Mouse (Mus musculus): ENCODE measurements around the gene Bmp2k. TPM values are rescaled to one million over a fixed set of nuclear protein-coding genes. Genes with fewer than 3 reads are reported as not detected.

Bmp2k gene
- polyA plus RNA-seq, 1 experiment: 5.9 TPM

GRCm38 (mm10) chr5:97125459-97125970 is 128.0 kb downstream of the Bmp2k start:
- TF ChIP-seq MAX (IDR thresholded peaks at IDR 0.05): no peak
- TF ChIP-seq CEBPB (IDR thresholded peaks at IDR 0.05; ENCODE audit: low read depth): no peak
- no peak for TF ChIP-seq CTCF (IDR thresholded peaks at IDR 0.05; ENCODE audit: control insufficient read depth, insufficient read depth, insufficient read length)
- TF ChIP-seq FOSL1 (IDR thresholded peaks at IDR 0.05; ENCODE audit: insufficient read depth, low read length, poor library complexity, severe bottlenecking): no peak

DNA sequence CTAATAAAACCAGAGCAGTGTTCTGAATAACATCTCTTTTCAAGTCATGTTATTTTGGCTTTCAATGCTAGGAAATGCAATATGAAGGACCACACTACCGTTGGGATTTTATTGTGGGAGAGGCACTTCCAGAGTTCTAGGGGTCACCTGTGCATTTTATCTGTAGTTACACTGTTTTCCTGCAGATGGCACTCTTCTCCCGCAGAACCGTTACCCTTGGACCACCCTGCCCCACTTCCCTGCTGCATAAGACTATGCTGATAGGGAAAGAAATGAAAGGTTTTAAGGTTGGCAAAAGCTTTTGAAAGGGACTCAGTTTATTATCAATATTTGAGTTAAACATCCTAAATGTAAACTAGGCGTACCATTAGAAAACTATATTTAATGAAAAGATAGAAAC is 128.5 kb downstream of the Bmp2k start:
- TF ChIP-seq USF1 (IDR thresholded peaks at IDR 0.05; ENCODE audit: low read depth) (no peak), MAX (IDR thresholded peaks at IDR 0.05) (no peak), MYOG (IDR thresholded peaks at IDR 0.05; ENCODE audit: control insufficient read depth, extremely low read depth, insufficient read length) (no peak), CTCF (IDR thresholded peaks at IDR 0.05; ENCODE audit: control insufficient read depth, insufficient read depth, insufficient read length) (peak; percentile 42), FOSL1 (IDR thresholded peaks at IDR 0.05; ENCODE audit: insufficient read depth, low read length, poor library complexity, severe bottlenecking) (no peak), MYOD1 (IDR thresholded peaks at IDR 0.05; ENCODE audit: control insufficient read depth, insufficient read length, low read depth) (no peak), CEBPB (IDR thresholded peaks at IDR 0.05; ENCODE audit: low read depth) (no peak)
- H3ac ChIP-seq (ENCODE audit: control insufficient read depth, insufficient read length, low read depth): no peak overlapping the region
- no peak overlapping the region for H3K4me3 ChIP-seq (ENCODE audit: insufficient read depth, poor library complexity, severe bottlenecking)
- no peaks in the 10 kb centered on the region for H3K79me3 ChIP-seq (ENCODE audit: low read depth)
- H3K36me3 ChIP-seq (ENCODE audit: control insufficient read depth, insufficient read depth): no peaks in the 10 kb centered on the region
- H3K27me3 ChIP-seq (ENCODE audit: control insufficient read depth, insufficient read depth, insufficient read length): no peaks in the 10 kb centered on the region
- H3K79me2 ChIP-seq (ENCODE audit: control insufficient read depth, insufficient read depth): no peaks in the 10 kb centered on the region

More at GRCm38 (mm10) chr5:97125459-97125970, 128.0 kb downstream of the Bmp2k start:
- H3K4me3 ChIP-seq (ENCODE audit: insufficient read depth, poor library complexity, severe bottlenecking): no peak overlapping the region
- no peak overlapping the region for H3ac ChIP-seq (ENCODE audit: control insufficient read depth, insufficient read length, low read depth)
- H3K36me3 ChIP-seq (ENCODE audit: control insufficient read depth, insufficient read depth): no peaks in the 10 kb centered on the region
- no peaks in the 10 kb centered on the region for H3K79me2 ChIP-seq (ENCODE audit: control insufficient read depth, insufficient read depth)
- no peaks in the 10 kb centered on the region for H3K27me3 ChIP-seq (ENCODE audit: control insufficient read depth, insufficient read depth, insufficient read length)
- no peaks in the 10 kb centered on the region for H3K79me3 ChIP-seq (ENCODE audit: low read depth)

DNA sequence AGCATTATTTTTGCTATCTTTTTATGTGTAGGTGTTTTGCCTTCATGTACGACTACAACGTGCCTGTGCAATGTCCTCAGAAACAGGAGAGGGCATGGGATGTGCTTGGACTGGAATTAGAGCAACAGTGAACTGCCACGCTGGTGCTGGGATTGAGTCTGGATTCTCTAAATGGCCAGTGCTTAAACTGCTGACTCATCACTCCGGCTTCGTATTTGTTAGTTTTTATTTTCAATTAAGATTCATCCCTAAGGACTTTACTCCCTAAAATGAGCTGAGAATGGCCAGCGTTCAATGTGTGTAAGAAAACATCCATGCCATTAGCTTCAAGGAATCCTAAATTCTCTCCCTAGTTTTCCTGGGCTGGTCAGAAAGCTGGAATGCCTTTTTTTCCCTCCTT is 129.8 kb downstream of the Bmp2k start:
- no peaks in the 10 kb centered on the region for H3K27me3 ChIP-seq (ENCODE audit: control insufficient read depth, insufficient read depth, insufficient read length)
- no peaks in the 10 kb centered on the region for H3K36me3 ChIP-seq (ENCODE audit: control insufficient read depth, insufficient read depth)
- H3K4me3 ChIP-seq (ENCODE audit: insufficient read depth, poor library complexity, severe bottlenecking): no peak overlapping the region
- no peak overlapping the region for H3ac ChIP-seq (ENCODE audit: control insufficient read depth, insufficient read length, low read depth)
- H3K79me2 ChIP-seq (ENCODE audit: control insufficient read depth, insufficient read depth): no peaks in the 10 kb centered on the region
- H3K79me3 ChIP-seq (ENCODE audit: low read depth): no peaks in the 10 kb centered on the region
- TF ChIP-seq CTCF (IDR thresholded peaks at IDR 0.05; ENCODE audit: control insufficient read depth, insufficient read depth, insufficient read length): no peak
- TF ChIP-seq USF1 (IDR thresholded peaks at IDR 0.05; ENCODE audit: low read depth): no peak
- TF ChIP-seq MYOD1 (IDR thresholded peaks at IDR 0.05; ENCODE audit: control insufficient read depth, insufficient read length, low read depth): no peak
- no peak for TF ChIP-seq MAX (IDR thresholded peaks at IDR 0.05)
- no peak for TF ChIP-seq FOSL1 (IDR thresholded peaks at IDR 0.05; ENCODE audit: insufficient read depth, low read length, poor library complexity, severe bottlenecking)
- no peak for TF ChIP-seq CEBPB (IDR thresholded peaks at IDR 0.05; ENCODE audit: low read depth)
- TF ChIP-seq MYOG (IDR thresholded peaks at IDR 0.05; ENCODE audit: control insufficient read depth, extremely low read depth, insufficient read length): no peak

- no peaks in the 10 kb centered on the region for H3K79me3 ChIP-seq (ENCODE audit: low read depth)
- no peaks in the 10 kb centered on the region for H3K36me3 ChIP-seq (ENCODE audit: control insufficient read depth, insufficient read depth)
- H3K4me3 ChIP-seq (ENCODE audit: insufficient read depth, poor library complexity, severe bottlenecking): no peak overlapping the region
- H3K79me2 ChIP-seq (ENCODE audit: control insufficient read depth, insufficient read depth): no peaks in the 10 kb centered on the region
- H3K27me3 ChIP-seq (ENCODE audit: control insufficient read depth, insufficient read depth, insufficient read length): no peaks in the 10 kb centered on the region
- no peak for TF ChIP-seq MAX (IDR thresholded peaks at IDR 0.05)
- peak; percentile 28 for TF ChIP-seq CTCF (IDR thresholded peaks at IDR 0.05; ENCODE audit: control insufficient read depth, insufficient read depth, insufficient read length)
- no peak overlapping the region for H3ac ChIP-seq (ENCODE audit: control insufficient read depth, insufficient read length, low read depth)
These were observed 131.0 kb downstream of the Bmp2k start for GRCm38 (mm10) chr5:97128242-97129226.

GRCm38 (mm10) chr5:97129589-97129988 is 132.1 kb downstream of the Bmp2k start:
- no peak overlapping the region for H3K4me3 ChIP-seq (ENCODE audit: insufficient read depth, poor library complexity, severe bottlenecking)
- H3K79me3 ChIP-seq (ENCODE audit: low read depth): no peaks in the 10 kb centered on the region

DNA sequence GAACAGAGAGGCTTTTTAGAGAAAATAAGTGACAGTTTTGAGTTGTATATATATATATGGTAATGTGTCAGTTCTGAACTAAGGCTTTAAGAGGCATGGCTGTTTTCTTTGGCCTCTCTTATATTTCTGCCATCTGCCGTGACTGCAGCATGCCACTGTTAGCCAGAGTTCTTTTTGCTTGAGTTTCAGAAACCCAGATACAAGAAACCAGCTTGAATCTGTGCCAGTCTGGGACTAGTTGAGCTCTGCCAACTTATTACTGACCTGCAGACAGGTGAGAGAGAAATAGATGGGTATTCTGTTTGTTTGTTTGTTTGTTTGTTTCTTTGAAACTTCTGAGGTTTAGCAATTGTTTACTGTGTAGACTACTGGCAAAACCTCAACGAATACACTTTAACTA is 137.8 kb downstream of the Bmp2k start:
- no peaks in the 10 kb centered on the region for H3K79me2 ChIP-seq (ENCODE audit: control insufficient read depth, insufficient read depth)
- no peaks in the 10 kb centered on the region for H3K36me3 ChIP-seq (ENCODE audit: control insufficient read depth, insufficient read depth)
- no peaks in the 10 kb centered on the region for H3K27me3 ChIP-seq (ENCODE audit: control insufficient read depth, insufficient read depth, insufficient read length)
- no peak for TF ChIP-seq MAX (IDR thresholded peaks at IDR 0.05)
- no peak for TF ChIP-seq FOSL1 (IDR thresholded peaks at IDR 0.05; ENCODE audit: insufficient read depth, low read length, poor library complexity, severe bottlenecking)
- TF ChIP-seq USF1 (IDR thresholded peaks at IDR 0.05; ENCODE audit: low read depth): no peak
- no peak for TF ChIP-seq MYOD1 (IDR thresholded peaks at IDR 0.05; ENCODE audit: control insufficient read depth, insufficient read length, low read depth)
- TF ChIP-seq CTCF (IDR thresholded peaks at IDR 0.05; ENCODE audit: control insufficient read depth, insufficient read depth, insufficient read length): no peak
- no peak overlapping the region for H3K4me3 ChIP-seq (ENCODE audit: insufficient read depth, poor library complexity, severe bottlenecking)
- H3K79me3 ChIP-seq (ENCODE audit: low read depth): no peaks in the 10 kb centered on the region
- H3ac ChIP-seq (ENCODE audit: control insufficient read depth, insufficient read length, low read depth): no peak overlapping the region

More at GRCm38 (mm10) chr5:97129589-97129988, 132.1 kb downstream of the Bmp2k start:
- no peak overlapping the region for H3ac ChIP-seq (ENCODE audit: control insufficient read depth, insufficient read length, low read depth)
- no peaks in the 10 kb centered on the region for H3K27me3 ChIP-seq (ENCODE audit: control insufficient read depth, insufficient read depth, insufficient read length)
- no peak for TF ChIP-seq MYOG (IDR thresholded peaks at IDR 0.05; ENCODE audit: control insufficient read depth, extremely low read depth, insufficient read length)
- TF ChIP-seq FOSL1 (IDR thresholded peaks at IDR 0.05; ENCODE audit: insufficient read depth, low read length, poor library complexity, severe bottlenecking): no peak
- TF ChIP-seq MAX (IDR thresholded peaks at IDR 0.05): no peak
- no peak for TF ChIP-seq MYOD1 (IDR thresholded peaks at IDR 0.05; ENCODE audit: control insufficient read depth, insufficient read length, low read depth)
- no peaks in the 10 kb centered on the region for H3K36me3 ChIP-seq (ENCODE audit: control insufficient read depth, insufficient read depth)
- H3K79me2 ChIP-seq (ENCODE audit: control insufficient read depth, insufficient read depth): no peaks in the 10 kb centered on the region

Measured in C2C12 (cell line).